Mouse (Mus musculus): Measurements from ENCODE around the gene P3h2.

The P3h2 gene

DNA sequence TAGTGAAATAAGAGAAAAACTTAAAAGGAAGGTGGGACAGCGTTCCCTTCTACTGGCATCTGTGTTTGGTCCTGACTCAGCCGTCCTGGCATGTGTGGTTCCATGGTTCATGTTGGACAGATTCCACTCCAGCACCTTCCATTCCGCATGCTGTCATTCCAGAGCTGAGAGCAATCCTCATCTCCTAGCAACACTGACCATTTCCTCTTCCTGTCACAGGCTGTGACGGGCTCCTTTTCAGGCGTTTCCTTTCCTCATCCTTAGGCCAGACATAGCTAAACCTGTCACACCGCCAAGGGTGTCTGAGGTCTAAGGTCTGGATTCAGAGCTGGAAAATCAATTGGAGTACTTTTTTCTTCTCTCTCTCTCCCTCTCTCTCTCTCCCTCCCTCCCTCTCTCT lies 40.5 kb downstream of the P3h2 start:
- DNase-seq (ENCODE audit: low spot score): no peak

DNA sequence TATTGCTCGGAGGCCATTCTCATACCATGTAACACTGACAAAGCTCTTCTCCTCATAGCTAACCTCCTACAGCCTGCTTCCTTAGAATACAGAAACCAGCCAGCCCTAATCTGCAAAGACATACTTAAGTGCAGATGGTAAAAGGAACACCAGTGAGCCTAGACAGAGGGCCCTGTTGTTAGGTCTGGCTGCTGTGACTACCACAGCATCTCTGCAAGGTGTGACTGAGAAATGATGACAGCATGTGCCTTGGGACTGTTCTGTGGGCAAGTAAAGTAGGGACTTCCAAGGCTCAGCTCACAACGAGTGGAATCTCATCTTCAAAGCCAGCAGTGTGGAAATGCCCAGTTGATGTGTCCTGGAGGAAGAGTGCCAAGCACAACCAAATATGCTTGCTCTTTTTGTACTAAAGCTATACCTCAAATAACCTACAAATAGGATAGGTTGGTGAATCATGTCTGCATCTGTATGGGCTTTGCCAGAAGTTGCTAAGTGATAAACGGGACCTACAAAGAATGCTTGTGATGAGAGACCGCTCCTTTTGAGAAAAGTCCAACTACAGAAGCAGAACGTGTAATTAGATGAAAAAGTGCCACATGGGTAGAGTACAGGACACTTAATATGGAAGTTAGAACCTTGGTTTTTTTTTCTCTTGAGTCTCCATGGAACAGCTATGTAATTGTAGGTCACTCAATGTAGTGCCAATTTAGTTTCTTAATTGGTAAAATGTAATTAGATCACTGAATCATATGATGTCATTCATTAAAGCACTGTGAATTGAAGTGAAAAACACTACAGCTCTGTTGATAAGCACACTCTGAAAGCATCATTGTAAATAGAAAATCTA lies 45.1 kb downstream of the P3h2 start:
- no peak for DNase-seq (ENCODE audit: low spot score)

DNA sequence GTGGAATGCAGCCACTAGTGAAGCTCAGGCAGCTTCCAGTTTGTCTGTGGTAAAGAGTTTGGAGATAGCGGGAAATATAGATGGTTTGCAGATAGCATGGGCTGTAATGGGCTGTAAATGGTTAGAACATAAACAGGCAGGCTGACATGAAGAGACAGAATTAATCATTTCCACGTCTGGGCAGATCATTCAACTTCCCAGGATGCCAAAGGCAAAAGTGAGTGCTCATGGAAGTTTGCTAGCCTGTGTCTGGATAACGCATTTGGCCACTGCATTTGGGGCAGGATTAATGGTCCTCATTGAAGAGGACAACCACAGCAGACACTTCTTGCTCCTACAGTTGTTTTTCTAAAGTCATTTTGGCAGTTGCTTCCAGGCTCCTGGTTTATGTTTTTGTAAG lies 52.0 kb downstream of the P3h2 start:
- no peak for DNase-seq (ENCODE audit: low spot score)

DNA sequence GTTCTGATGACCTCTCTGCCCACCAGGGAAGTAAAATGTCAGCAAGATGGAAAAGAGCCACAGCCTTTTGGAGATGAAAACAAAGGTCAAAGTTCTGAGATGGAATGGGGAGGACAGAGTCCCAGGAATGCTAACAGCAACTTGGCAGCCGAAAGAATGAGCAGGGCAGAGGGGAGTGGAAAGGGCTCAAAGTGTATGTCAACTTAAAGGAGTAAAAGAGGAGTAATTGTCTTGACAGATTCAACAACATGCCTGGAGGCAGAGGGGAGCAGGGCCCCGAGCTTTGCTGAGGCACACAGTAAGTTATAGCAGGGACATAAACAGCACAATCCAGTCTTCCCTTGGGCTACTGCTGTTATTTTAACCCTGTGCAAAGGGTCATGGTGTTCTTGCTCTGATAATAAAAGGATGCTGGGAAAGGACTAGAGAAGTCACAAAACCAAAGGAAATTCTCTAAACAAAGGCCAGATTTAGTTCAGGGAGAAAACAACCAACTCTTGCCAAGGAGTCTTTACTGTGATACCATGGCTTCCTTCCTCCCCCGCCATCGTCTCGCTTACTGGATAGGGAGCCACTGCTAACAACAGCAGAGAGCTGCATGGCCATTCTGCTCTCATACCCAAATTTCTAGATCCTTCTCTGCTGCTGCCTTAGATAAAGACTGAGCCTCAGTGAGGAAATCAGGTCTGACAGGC lies 56.0 kb downstream of the P3h2 start:
- peak; percentile 13 for DNase-seq (ENCODE audit: low spot score)

DNA sequence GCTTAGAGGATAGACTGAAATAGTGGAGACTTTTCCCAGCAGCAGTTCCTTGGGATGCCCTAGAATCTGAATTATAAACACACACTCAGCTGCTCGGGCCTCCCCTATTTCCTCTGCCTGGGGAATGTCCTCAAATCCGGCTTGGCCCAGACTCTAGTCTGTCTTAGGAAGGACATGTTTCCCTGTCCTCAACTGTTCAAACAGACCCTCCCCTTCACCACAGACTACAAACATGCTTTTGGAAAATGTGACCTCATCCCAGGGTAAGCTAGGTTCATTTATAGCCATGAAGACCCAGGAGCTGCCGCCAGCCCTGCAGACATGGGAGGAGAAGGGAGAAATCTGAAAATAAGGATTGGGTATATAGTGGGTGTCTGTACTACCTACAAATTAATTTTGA lies 57.7 kb downstream of the P3h2 start:
- DNase-seq (ENCODE audit: low spot score): no peak

DNA sequence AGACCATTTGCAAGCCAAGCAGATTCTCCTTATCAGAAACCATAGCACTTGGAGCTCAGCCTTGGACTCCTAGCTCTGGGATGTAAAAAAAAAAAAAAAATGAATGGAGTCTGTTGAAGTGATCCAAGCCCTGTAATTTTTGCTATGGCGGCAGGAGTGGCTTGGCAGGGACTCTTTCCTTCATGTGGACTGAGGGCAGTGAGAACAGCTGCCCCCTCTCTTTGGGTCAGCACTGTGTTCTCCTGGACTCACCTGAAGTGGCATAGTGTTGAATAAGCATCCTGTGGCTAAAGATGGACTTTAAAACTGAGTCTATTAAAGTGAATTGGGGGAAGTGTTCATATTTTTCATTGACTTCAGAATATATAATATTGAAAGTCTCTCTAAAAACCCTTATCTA lies 58.2 kb downstream of the P3h2 start:
- DNase-seq (ENCODE audit: low spot score): no peak

DNA sequence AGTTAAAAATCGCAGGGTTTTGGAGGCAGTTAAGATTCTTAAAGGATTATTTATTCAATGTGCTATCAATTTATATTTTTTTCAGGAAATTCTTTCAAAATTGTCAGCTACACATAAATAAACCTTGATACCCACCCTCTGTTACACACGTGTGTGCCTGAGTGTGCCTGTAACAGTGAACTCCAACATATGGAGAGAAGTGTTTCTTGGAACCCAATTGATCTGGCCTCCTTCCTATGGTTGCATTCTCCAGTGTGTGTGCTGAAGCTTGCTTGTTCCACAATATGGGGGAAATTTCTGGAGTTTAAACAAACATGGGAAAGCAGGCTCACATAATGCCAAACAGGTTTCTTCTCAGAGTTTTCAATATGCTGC lies 63.7 kb downstream of the P3h2 start:
- DNase-seq (ENCODE audit: low spot score): no peak

DNA sequence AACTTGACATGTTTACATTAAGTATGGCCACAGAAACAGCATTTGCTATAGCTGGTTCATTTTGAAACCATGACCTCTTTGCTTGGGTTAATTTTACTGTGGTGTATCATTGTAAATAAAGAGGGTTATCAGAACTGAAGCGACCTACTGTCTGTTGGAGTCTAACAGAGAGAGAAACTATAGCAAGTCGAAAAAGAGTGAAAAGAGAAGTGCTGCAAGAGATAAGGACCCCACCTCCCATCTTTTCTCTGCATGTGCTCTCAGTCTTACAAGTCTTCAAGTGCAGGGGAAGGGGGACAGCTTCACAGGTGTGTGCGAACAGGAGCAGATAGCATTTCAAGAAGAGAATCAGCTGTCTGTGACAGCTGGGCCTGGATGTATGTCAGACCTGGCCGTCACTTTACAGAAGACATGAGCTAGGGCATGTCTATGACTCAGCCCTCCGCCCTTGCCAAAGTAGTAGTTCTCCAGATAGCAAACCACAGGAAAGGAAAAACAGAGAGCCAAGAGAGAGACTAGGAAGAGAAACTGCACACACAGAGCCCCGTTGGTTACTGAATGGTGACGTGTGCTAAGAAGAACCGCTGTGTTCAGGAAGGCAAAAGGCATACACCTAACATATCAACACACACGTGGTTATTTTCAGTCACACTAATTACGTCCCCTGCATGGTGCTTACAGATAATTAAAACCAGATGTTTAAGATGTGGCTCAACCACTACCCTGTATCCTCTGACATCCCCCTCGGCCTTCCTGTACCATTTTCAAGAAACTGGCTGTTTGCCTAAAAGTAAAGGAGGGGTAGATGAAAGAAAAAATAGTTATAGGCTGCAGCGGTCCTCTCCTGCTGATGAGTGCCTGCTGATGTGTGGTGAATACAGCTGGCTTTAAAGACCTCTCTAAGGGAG lies 64.3 kb downstream of the P3h2 start:
- no peak for DNase-seq (ENCODE audit: low spot score)

DNA sequence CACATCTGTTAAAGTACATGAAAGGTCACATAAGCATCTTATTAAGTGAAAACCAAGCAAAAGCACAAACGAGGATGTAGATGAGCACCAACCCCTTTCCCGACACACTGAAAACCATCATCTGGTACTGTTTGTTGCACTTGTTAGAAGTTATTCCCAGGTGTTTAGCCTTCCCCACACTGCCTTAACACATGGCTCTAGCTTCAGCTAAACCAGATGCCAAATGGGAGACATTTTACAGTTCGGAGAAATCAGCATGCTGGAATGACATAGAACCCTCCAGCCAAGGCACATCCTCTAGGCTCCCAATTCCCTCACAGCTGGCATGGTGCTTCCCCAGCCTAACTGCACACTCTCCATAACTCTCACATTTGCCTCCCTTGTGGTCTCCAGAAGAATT lies 66.3 kb downstream of the P3h2 start:
- DNase-seq (ENCODE audit: low spot score): no peak

DNA sequence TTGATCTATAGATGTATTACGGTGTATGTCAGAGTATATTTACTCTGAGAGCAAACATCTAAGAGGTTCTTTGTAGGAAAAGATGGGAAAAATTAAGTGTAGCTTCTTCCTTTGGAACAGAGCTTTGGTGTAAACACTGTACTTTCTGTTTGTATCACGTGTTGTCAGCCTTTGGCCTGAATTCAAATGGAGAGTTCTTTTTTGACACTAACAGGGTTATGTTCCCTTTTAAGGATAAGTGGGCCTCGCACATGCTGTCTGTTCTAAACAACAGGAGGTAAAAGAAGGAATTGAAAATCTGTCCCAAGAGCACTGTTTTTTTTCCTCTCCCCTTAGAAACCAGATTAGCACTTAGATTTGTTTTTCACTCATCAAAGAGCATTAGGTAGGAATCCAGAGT lies 70.1 kb downstream of the P3h2 start:
- DNase-seq (ENCODE audit: low spot score): peak; percentile 27

DNA sequence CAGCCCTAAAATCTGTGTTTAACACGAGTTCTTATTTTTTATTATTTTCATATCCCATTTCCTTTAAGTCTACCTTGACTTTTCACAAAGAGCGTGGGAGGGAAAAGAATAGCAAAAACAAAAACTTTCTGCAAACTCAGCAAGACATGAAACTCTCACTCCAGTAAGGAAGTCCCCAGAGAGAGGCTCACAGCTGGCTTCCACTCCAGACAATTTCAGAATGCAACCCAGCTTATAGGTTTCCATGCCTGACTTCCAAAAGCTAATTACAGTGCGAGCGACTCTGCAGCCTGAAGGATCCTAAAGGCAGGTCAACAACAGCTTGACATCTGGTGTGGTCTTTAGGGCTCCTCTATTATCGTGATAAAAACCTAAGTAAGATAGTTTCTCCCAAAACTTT lies 70.5 kb downstream of the P3h2 start:
- no peak for DNase-seq (ENCODE audit: low spot score)

DNA sequence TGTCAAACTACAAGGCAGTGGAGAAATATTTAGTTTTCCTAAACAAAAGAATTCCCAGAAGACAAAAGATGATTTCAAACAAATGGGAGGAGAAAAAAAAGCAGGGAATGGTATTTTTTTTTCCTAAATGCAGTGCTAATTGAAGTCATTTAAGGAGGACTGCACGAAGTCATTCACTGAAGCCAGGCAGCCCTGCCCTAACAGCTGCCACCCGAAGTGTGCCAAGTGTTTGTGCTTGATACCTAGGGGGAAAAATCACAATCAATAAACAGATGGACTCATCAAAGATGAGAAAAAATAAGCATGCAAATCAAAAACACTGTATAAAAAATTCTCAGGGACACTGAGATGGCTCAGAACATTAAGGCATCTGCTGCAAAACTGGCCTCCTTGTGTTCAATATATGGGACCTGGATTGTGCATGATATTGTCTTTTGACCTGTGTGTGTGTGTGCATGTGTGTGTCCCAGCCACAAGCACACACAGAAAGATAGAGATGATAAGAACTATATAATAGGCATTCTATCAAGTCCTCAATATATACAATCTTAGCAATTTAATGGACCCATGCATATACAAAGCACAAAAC lies 76.1 kb downstream of the P3h2 start:
- DNase-seq (ENCODE audit: low spot score): no peak

DNA sequence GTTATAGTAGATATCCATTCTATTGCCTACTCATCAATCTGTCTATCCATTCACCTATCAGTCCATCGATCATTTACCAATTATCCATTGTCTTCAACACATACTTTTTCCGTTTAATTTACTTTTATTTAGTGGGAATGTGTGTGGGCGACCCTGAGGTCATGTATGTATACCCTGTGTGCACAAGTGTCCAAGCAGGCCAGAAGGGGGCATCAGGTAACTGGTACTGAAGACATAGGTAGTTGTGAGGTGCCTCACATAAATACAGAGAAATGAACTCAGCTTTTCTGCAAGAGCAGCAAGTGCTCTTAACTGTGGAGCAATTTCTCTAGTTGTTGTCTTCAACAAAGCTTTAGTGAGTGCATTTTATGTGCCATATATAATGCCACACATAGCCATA lies 79.2 kb downstream of the P3h2 start:
- no peak for DNase-seq (ENCODE audit: low spot score)

DNA sequence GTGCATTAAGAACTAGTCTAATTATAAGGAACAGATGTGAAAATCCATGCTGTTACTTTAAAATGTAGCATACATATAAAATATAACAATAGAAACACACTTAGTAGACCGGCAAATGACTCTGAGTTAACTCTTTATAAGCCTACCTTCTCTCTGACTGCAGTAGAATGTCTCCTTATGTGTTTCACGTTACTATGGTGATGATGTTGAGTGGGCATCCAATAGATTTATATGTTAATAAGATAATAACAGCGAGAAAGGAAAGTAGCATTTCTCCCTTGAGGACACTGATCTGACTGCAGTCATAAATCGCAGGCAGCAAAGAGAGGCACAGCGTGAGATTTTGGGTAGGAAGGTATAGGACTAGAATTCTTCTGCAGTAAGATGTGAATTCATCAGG lies 81.0 kb downstream of the P3h2 start:
- DNase-seq (ENCODE audit: low spot score): no peak

DNA sequence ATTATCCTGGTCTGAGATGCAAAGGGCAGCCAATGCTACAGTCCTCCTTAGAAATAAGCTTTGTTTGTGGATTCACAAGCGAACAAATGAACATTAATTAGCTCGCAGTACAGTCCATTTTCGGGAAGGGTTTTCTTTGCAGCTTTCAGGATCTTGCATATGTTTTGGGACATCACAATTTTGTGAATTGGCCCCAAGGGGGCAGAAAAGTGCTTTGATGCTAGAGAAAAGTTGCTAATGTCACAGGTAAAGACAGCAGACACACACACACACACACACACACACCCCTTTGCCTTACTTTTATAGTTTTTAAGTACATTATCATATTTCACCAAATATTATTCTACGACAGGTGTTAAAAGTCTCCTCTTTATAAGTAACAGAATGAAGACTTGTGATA lies 82.2 kb downstream of the P3h2 start:
- DNase-seq (ENCODE audit: low spot score): no peak

DNA sequence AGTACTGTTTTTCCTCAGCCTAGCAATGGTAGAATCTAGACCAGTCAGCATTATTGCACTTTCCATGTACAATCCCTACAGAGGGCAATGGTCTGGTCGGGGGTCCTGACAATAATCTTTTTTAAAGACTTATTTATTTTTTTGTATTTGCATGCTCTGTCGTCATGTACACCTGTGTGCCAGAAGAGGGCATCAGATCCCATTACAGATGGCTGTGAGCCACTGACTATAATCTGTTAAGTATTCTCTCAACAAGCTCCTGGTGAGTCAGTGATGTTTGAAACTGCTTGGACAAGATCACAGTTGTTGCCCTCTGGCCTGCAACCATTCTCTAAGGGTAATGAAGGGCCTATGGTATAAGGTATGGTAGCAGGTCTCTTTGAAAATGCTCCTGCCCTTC lies 83.8 kb downstream of the P3h2 start:
- DNase-seq (ENCODE audit: low spot score): no peak

DNA sequence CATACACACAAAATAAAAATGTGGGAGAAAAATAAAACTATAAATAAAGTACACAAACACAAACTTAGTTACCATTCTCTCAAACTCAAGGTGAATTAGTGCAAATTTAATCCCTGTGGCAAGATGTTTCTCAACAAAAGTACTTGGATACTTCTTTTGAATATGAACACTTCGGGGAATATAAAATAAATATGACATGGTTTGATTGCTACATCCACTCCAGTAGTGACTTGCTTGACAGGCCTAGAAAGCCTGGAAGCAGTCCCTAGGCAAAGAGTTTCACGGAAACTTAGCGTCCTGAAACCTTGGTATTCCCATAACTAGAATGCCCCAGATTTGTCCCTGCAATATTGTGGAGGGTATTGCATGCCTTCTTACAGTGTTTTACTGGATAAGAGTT lies 99.8 kb downstream of the P3h2 start:
- no peak for DNase-seq (ENCODE audit: low spot score)

DNA sequence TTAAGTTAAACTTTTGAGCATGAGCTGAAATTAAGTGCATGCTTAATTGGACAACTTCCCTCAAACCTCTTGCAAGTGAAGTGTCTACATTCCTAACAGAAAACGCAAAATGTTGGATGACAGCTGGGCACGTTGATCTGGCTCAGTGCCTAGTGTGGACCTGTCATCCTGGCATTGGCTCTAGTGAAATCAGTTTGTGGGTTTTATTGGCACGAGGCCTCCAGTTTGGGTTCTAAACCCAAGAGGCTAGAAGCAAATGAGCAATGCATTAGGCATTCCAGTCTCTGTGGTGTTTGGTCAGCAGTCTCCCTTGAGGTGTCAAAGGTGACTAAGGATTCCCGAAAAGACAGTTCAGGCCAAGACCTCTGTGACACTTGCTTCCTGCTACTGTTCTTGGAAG lies 102.3 kb downstream of the P3h2 start:
- DNase-seq (ENCODE audit: low spot score): no peak

DNA sequence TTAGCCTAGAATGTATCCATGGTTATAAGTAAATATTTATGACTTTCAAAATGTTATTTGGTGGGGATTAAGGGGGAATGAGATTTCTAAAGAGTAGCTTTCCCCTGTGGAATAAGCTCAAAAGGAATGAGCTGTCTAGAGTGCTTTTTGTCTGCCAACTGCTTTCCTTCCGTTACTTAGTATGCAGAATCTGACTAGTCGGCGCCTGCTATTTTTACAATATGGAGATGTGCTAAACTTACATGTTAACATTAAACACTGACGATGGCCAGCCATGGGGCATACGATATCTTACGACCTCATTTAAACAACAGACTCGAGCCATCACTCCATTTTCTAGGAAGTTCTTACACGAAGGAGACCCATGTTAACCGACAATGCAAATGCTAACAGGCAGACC lies 102.7 kb downstream of the P3h2 start:
- no peak for DNase-seq (ENCODE audit: low spot score)

DNA sequence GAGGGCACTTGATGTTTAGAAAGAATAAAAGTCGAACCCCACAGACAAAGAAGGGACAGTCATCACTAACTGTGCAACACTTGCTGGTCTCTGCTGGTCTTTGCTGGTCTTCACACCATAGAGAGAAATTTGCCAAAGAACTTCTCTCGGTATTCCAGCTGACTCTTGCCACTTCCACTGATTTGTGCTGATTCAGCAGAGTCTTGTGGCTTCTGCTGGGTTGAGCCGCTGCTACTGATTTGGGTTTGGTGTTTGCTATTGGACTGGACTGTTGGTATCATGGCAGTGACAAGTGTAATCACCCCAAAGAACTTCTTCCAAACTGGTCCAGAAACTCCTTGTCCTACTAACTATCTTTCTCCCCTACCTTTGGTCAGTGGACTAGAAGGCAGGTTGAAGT lies 111.0 kb downstream of the P3h2 start:
- no peak for DNase-seq (ENCODE audit: low spot score)

DNA sequence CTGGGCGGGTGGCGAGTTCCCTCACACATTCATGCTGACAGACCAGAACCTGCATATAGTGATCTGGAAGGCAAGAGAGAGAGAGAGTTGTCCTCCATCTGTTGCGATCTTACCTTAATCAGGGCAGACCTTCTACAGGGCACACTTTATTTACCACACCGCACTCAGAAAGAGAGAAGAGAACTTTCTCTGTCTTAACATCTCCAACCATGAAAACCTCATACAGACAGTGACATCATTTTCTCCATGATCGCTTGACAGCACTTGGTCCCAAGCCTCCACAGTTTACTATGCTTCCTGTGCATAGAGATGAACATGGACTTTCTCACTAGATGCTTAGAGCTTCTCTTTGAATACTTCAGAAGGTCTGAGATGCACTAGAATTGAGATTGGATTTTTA lies 118.4 kb downstream of the P3h2 start:
- DNase-seq (ENCODE audit: low spot score): no peak

DNA sequence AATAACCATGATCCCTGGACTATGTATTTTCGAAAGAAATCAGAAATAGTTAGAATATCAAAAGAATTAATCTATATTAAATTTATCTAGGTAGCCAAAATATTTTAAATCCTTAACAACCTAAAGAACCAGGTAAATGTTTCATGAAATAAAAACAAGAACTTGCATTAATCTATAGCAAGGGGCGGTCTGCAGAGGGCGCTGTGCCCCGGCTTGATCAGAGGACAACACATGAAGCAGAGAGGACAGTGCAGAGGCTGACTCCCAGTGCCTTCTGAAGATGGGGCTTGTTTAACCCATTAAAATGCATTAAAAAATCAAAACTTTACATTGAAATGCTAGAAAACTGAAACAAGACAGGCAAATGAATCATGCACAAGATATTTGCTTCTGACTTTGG lies 121.9 kb downstream of the P3h2 start:
- DNase-seq (ENCODE audit: low spot score): no peak

DNA sequence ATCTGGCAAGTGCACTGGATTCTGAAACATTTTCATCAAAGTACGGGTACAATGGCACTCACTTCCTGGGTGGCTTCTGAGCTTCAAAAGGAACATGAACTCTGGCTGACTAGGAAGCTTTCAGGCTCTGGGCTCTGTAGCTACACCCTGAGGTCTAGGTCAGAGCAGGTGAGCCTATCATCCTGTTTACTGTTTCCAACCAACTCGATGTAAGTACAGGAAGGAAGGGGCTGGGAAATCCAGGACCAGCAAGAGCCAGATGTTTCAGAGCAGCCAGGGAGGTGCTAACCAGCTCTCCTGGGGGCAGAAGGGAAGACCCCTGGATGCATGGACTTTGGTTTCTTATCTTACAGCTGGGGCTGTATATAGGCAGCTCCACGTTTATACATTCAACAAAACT lies 126.5 kb downstream of the P3h2 start:
- no peak for DNase-seq (ENCODE audit: low spot score)

Data from testis, postnatal 14 days (tissue).